Mouse (Mus musculus) C2C12 (cell line): ENCODE measurements around the gene Scn3b. TPM values are rescaled to one million over a fixed set of nuclear protein-coding genes. Genes with fewer than 3 reads are reported as not detected.

Experiments used
- H3K27me3 ChIP-seq: one replicate; pipeline ENCODE4 v1.6.1; 2011; ENCODE audit not compliant: control insufficient read depth, insufficient read depth, insufficient read length
- H3K36me3 ChIP-seq: one replicate; pipeline ENCODE4 v1.6.1; 2011; ENCODE audit not compliant: control insufficient read depth, insufficient read depth
- H3K4me3 ChIP-seq: one replicate; pipeline ENCODE4 v1.5.1; 2011; ENCODE audit warnings: mild to moderate bottlenecking, control low read depth; ENCODE audit not compliant: poor library complexity, insufficient read depth, severe bottlenecking
- H3K79me2 ChIP-seq: one replicate; pipeline ENCODE4 v1.6.1; 2011; ENCODE audit not compliant: control insufficient read depth, insufficient read depth
- H3K79me3 ChIP-seq: one replicate; pipeline ENCODE4 v1.6.1; 2011; ENCODE audit warnings: low read depth, control low read depth
- H3ac ChIP-seq: one replicate; pipeline ENCODE3; 2011; ENCODE audit warnings: low read depth; ENCODE audit not compliant: control insufficient read depth, insufficient read length
- CEBPB ChIP-seq: IDR thresholded peaks from one replicate; pipeline ENCODE4 v1.6.1; 2011; ENCODE audit warnings: low read depth, mild to moderate bottlenecking, control low read depth, moderate library complexity
- CTCF ChIP-seq: IDR thresholded peaks from one replicate; pipeline ENCODE4 v1.5.1; 2011; ENCODE audit not compliant: control insufficient read depth, insufficient read depth, insufficient read length
- FOSL1 ChIP-seq: IDR thresholded peaks from one replicate; pipeline ENCODE4 v1.8.0; 2011; ENCODE audit warnings: mild to moderate bottlenecking, low read length; ENCODE audit not compliant: poor library complexity, insufficient read depth, severe bottlenecking
- MAX ChIP-seq: IDR thresholded peaks from one replicate; pipeline ENCODE4 v1.6.1; 2011; ENCODE audit warnings: mild to moderate bottlenecking, control low read depth
- MYOD1 ChIP-seq: IDR thresholded peaks from one replicate; pipeline ENCODE4 v1.6.1; 2011; ENCODE audit warnings: low read depth; ENCODE audit not compliant: control insufficient read depth, insufficient read length
- MYOG ChIP-seq: IDR thresholded peaks from one replicate; pipeline ENCODE4 v1.6.1; 2011; ENCODE audit not compliant: control insufficient read depth, insufficient read length; ENCODE audit errors: extremely low read depth
- USF1 ChIP-seq: IDR thresholded peaks from one replicate; pipeline ENCODE4 v1.6.1; 2011; ENCODE audit warnings: low read depth, mild to moderate bottlenecking, control low read depth, moderate library complexity
- polyA plus RNA-seq: library from polyadenylated mRNA; unstranded; fragments of >200 nt; fragmentation: generic; extraction: Trizol; gene quantifications from one replicate; pipeline ENCODE4 v1.2.1, GENCODE M21; 2012; ENCODE audit warnings: missing spikeins

Scn3b gene
- polyA plus RNA-seq, 1 experiment = not detected

- no peaks in the 10 kb centered on the region for H3K36me3 ChIP-seq
- H3K4me3 ChIP-seq = no peak overlapping the region
Observed at GRCm38 (mm10) chr9:40309876-40310275, 40.9 kb downstream of the Scn3b start.

GRCm38 (mm10) chr9:40311813-40312212 is 42.8 kb downstream of the Scn3b start:
- Histone ChIP-seq H3K79me3 (no peaks in the 10 kb centered on the region), H3K27me3 (no peaks in the 10 kb centered on the region), H3K79me2 (no peaks in the 10 kb centered on the region), H3K36me3 (no peaks in the 10 kb centered on the region), H3K4me3 (no peak overlapping the region), H3ac (no peak overlapping the region)
- TF ChIP-seq USF1 (no peak), FOSL1 (no peak), MAX (no peak), CEBPB (no peak), CTCF (no peak), MYOG (no peak), MYOD1 (no peak)

More at GRCm38 (mm10) chr9:40309876-40310275, 40.9 kb downstream of the Scn3b start:
- no peaks in the 10 kb centered on the region for H3K79me3 ChIP-seq
- no peaks in the 10 kb centered on the region for H3K79me2 ChIP-seq
- TF ChIP-seq MYOD1 (no peak), FOSL1 (no peak), USF1 (no peak), MAX (no peak), CEBPB (no peak), CTCF (no peak), MYOG (no peak)
- no peaks in the 10 kb centered on the region for H3K27me3 ChIP-seq
- no peak overlapping the region for H3ac ChIP-seq

- H3ac ChIP-seq = no peak overlapping the region
- TF ChIP-seq MAX (no peak), CTCF (no peak), FOSL1 (no peak), CEBPB (no peak), MYOD1 (no peak), MYOG (no peak), USF1 (no peak)
- no peaks in the 10 kb centered on the region for H3K36me3 ChIP-seq
- no peaks in the 10 kb centered on the region for H3K79me3 ChIP-seq
- H3K79me2 ChIP-seq = no peaks in the 10 kb centered on the region
- no peaks in the 10 kb centered on the region for H3K27me3 ChIP-seq
- no peak overlapping the region for H3K4me3 ChIP-seq
Observed at GRCm38 (mm10) chr9:40316865-40317660, 48.0 kb downstream of the Scn3b start.

GRCm38 (mm10) chr9:40317735-40318134 is 48.7 kb downstream of the Scn3b start:
- TF ChIP-seq MYOD1 (no peak), MAX (no peak), CTCF (no peak), CEBPB (no peak), MYOG (no peak), FOSL1 (no peak), USF1 (no peak)
- Histone ChIP-seq H3ac (no peak overlapping the region), H3K36me3 (no peaks in the 10 kb centered on the region), H3K27me3 (no peaks in the 10 kb centered on the region), H3K79me3 (no peaks in the 10 kb centered on the region), H3K79me2 (no peaks in the 10 kb centered on the region), H3K4me3 (no peak overlapping the region)

- TF ChIP-seq CEBPB (no peak), MAX (no peak), CTCF (no peak), USF1 (no peak), MYOD1 (no peak), MYOG (no peak), FOSL1 (no peak)
- Histone ChIP-seq H3ac (no peak overlapping the region), H3K36me3 (no peaks in the 10 kb centered on the region), H3K27me3 (no peaks in the 10 kb centered on the region), H3K79me2 (no peaks in the 10 kb centered on the region), H3K79me3 (no peaks in the 10 kb centered on the region), H3K4me3 (no peak overlapping the region)
Observed at GRCm38 (mm10) chr9:40318771-40319170, 49.8 kb downstream of the Scn3b start.

GRCm38 (mm10) chr9:40320405-40320804 is 51.4 kb downstream of the Scn3b start:
- no peak for TF ChIP-seq CTCF
- no peak for TF ChIP-seq MYOG
- no peak for TF ChIP-seq USF1
- TF ChIP-seq CEBPB = no peak
- no peak for TF ChIP-seq FOSL1
- no peak for TF ChIP-seq MAX
- TF ChIP-seq MYOD1 = no peak
- no peak overlapping the region for H3ac ChIP-seq
- H3K36me3 ChIP-seq = no peaks in the 10 kb centered on the region
- H3K79me3 ChIP-seq = no peaks in the 10 kb centered on the region
- H3K4me3 ChIP-seq = no peak overlapping the region
- no peaks in the 10 kb centered on the region for H3K79me2 ChIP-seq
- no peaks in the 10 kb centered on the region for H3K27me3 ChIP-seq
